9 mouse cellular contexts compared by ENCODE assay signal in the genomic region with DNA sequence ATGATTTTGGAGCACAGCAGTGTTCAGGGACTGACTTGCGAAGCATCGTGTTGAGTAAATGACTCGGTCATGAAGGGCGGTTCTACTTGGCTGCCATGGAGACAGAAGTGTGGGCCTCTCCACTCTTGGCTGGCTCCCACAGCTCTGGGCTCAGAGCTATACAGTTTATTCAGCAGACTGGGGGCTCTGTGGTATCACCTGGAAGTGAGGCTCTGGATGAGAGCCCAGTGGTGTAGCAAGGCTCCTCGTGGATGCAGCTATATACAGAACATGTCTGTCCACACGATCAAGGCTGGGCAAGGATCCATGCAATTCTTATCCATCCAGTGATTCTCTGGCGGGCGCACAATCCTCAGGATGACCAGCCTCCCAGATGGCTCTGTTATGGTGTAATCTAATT.
DNase-seq lines count a peak whose midpoint lies in the region; ATAC-seq lines count a peak whose summit lies in the region.
"Had no signal": no experiment of that assay in that cellular context is flagged by ENCODE, and none has a peak within 500 bp of the region (broad histone marks: within the 10 kb centered on the region; RNA-seq: fewer than 3 reads in every experiment).

No protein-coding gene starts in this region.

- H3K36me3 ChIP-seq in forebrain, embryonic 15.5 days, result no peaks in the 10 kb centered on the region
- no peaks in the 10 kb centered on the region for H3K36me3 ChIP-seq in forebrain, embryonic 11.5 days (ENCODE audit: control insufficient read depth, insufficient read depth, low read length)
- no peaks in the 10 kb centered on the region for H3K36me3 ChIP-seq in embryonic facial prominence, embryonic 15.5 days

- H3K9ac ChIP-seq in forebrain, embryonic 15.5 days (replicated peaks), result no peak overlapping the region
- no peak overlapping the region for H3K9ac ChIP-seq in forebrain, embryonic 11.5 days (ENCODE audit: low read length)
- no peak overlapping the region for H3K9ac ChIP-seq in embryonic facial prominence, embryonic 15.5 days

- H3K27ac ChIP-seq in forebrain, embryonic 15.5 days (replicated peaks), result peak overlapping the region; percentile 48
- no peak overlapping the region for H3K27ac ChIP-seq in forebrain, embryonic 11.5 days (ENCODE audit: low read depth, low read length)
- 0 out of 2 replicates have a peak overlapping the region, but pooled peaks have one; percentile 48 for H3K27ac ChIP-seq in embryonic facial prominence, embryonic 15.5 days (replicated peaks)

- intact Hi-C loops in heart, postnatal 10 days (cut with DNase I), result no loop called here

- H3K9me3 ChIP-seq in forebrain, embryonic 15.5 days, result no peaks in the 10 kb centered on the region
- no peaks in the 10 kb centered on the region for H3K9me3 ChIP-seq in forebrain, embryonic 11.5 days (ENCODE audit: control insufficient read depth, low read length)
- no peaks in the 10 kb centered on the region for H3K9me3 ChIP-seq in embryonic facial prominence, embryonic 15.5 days (replicated peaks)

- no peak overlapping the region for H3K4me3 ChIP-seq in forebrain, embryonic 15.5 days
- H3K4me3 ChIP-seq in forebrain, embryonic 11.5 days (ENCODE audit: low read depth, low read length), result no peak overlapping the region
- H3K4me3 ChIP-seq in embryonic facial prominence, embryonic 15.5 days (replicated peaks), result no peak overlapping the region

- peaks cover 31% of the 10 kb centered on the region for H3K4me1 ChIP-seq in forebrain, embryonic 15.5 days
- no peaks in the 10 kb centered on the region for H3K4me1 ChIP-seq in forebrain, embryonic 11.5 days (replicated peaks; ENCODE audit: control insufficient read depth, insufficient read depth, low read length)
- peaks cover 10% of the 10 kb centered on the region for H3K4me1 ChIP-seq in embryonic facial prominence, embryonic 15.5 days

- peak; percentile 60 for ATAC-seq in forebrain, embryonic 15.5 days (replicated peaks)
- no peak for ATAC-seq in forebrain, embryonic 11.5 days (replicated peaks; ENCODE audit: low FRiP score)
- peak; percentile 85 for ATAC-seq in embryonic facial prominence, embryonic 15.5 days (ENCODE audit: insufficient number of reproducible peaks, low FRiP score, low TSS enrichment, low read depth)

- H3K27me3 ChIP-seq in forebrain, embryonic 15.5 days, result no peaks in the 10 kb centered on the region
- no peaks in the 10 kb centered on the region for H3K27me3 ChIP-seq in forebrain, embryonic 11.5 days (ENCODE audit: control insufficient read depth, insufficient read depth, low read length)
- no peaks in the 10 kb centered on the region for H3K27me3 ChIP-seq in embryonic facial prominence, embryonic 15.5 days
- H3K27me3 ChIP-seq: CH12.LX had no signal

- H3K4me2 ChIP-seq in forebrain, embryonic 15.5 days (replicated peaks), result no peak overlapping the region
- H3K4me2 ChIP-seq in forebrain, embryonic 11.5 days (ENCODE audit: low read depth, low read length, severe bottlenecking), result no peak overlapping the region
- H3K4me2 ChIP-seq in embryonic facial prominence, embryonic 15.5 days (replicated peaks), result no peak overlapping the region

- DNase-seq in forebrain, embryonic 11.5 days (ENCODE audit: low spot score), result no peak
- DNase-seq in heart, postnatal 10 days, result peak; percentile 81 to 91
- peak; percentile 70 for DNase-seq in lung, postnatal 25 days (ENCODE audit: low spot score)
- DNase-seq in embryo, embryonic 10.5 days (ENCODE audit: low spot score), result no peak
- no peak for DNase-seq in neural tube, embryonic 10.5 days (ENCODE audit: extremely low spot score, low spot score)
- no peak for DNase-seq in retina, embryonic 14.5 days (ENCODE audit: low spot score)

- WGBS in forebrain, embryonic 15.5 days, result 54% methylated on average over 8 of the region's 8 CpGs
- 91% methylated on average over 8 of the region's 8 CpGs for WGBS in forebrain, embryonic 11.5 days
- WGBS in embryonic facial prominence, embryonic 15.5 days, result 63% methylated on average over 8 of the region's 8 CpGs

Comparison
In these comparisons a context has a peak if more than half of its experiments do, and no peak if none do; other contexts are left out.
1. DNase-seq: peak in heart, postnatal 10 days (2 of 2) and lung, postnatal 25 days (single experiment); none in forebrain, embryonic 11.5 days (single experiment), embryo, embryonic 10.5 days (single experiment), neural tube, embryonic 10.5 days (single experiment) and retina, embryonic 14.5 days (single experiment).